Mouse (Mus musculus) CD4-positive naive resting alpha-beta T cell, adult 76 days (primary cell): ENCODE results near the gene Olfr681. TPM values are rescaled to one million over a fixed set of nuclear protein-coding genes. Genes with fewer than 3 reads are reported as not detected.

Experiments used
- total RNA-seq: library from RNA; stranded (reverse); gene quantifications from one replicate; pipeline ENCODE4 v1.2.4, GENCODE M21; 2023

Gene Olfr681
- total RNA-seq = not detected

GRCm38 (mm10) chr7:105116536-105116935, at the start of gene Olfr681:
Gene Olfr681 (plus strand): TSS chr7:105116836.

GRCm38 (mm10) chr7:105080905-105081304, 35.7 kb upstream of the Olfr681 start, which contains the start of gene Olfr679:
Gene Olfr679 (plus strand): TSS chr7:105081205.

GRCm38 (mm10) chr7:105092717-105093116, 23.9 kb upstream of the Olfr681 start, which contains the start of gene Olfr680-ps1:
Gene Olfr680-ps1 (minus strand): TSS chr7:105092817.

GRCm38 (mm10) chr7:105146912-105147311, 30.3 kb downstream of the Olfr681 start, which contains the start of gene Olfr683:
Gene Olfr683 (minus strand): TSS chr7:105147012.

GRCm38 (mm10) chr7:105163553-105163952, 46.9 kb downstream of the Olfr681 start, which contains the start of gene Olfr684:
Gene Olfr684 (minus strand): TSS chr7:105163653.

Other genes starting within 250 kb of the Olfr681 start
- not detected for gene Olfr665, start 238.8 kb upstream of the Olfr681 start, total RNA-seq
- not detected for gene Olfr666, start 220.9 kb upstream of the Olfr681 start, total RNA-seq
- not detected for gene Olfr667, start 195.4 kb upstream of the Olfr681 start, total RNA-seq
- not detected for gene Olfr668, start 188.8 kb upstream of the Olfr681 start, total RNA-seq
- gene Olfr669, start 182.6 kb upstream of the Olfr681 start, total RNA-seq = not detected
- not detected for gene Olfr670, start 154.2 kb upstream of the Olfr681 start, total RNA-seq
- gene Olfr671, start 137.7 kb upstream of the Olfr681 start, total RNA-seq = not detected
- gene Olfr672, start 114.8 kb upstream of the Olfr681 start, total RNA-seq = not detected
- not detected for gene Olfr675, start 88.4 kb upstream of the Olfr681 start, total RNA-seq
- not detected for gene Olfr676, start 84.1 kb upstream of the Olfr681 start, total RNA-seq
- gene Olfr677, start 65.5 kb upstream of the Olfr681 start, total RNA-seq = not detected
- not detected for gene Olfr678, start 52.4 kb upstream of the Olfr681 start, total RNA-seq
- gene Olfr679, start 35.6 kb upstream of the Olfr681 start, total RNA-seq = not detected
- gene Olfr680-ps1, start 24.0 kb upstream of the Olfr681 start, total RNA-seq = not detected
- not detected for gene Olfr683, start 30.2 kb downstream of the Olfr681 start, total RNA-seq
- gene Olfr684, start 46.8 kb downstream of the Olfr681 start, total RNA-seq = not detected
- not detected for gene Olfr685, start 69.2 kb downstream of the Olfr681 start, total RNA-seq
- not detected for gene Olfr686, start 90.6 kb downstream of the Olfr681 start, total RNA-seq
- not detected for gene Olfr688, start 171.3 kb downstream of the Olfr681 start, total RNA-seq
- not detected for gene Olfr689, start 194.3 kb downstream of the Olfr681 start, total RNA-seq
- gene Olfr690, start 217.3 kb downstream of the Olfr681 start, total RNA-seq = not detected
- gene Olfr691, start 225.4 kb downstream of the Olfr681 start, total RNA-seq = not detected